Mouse (Mus musculus) cerebellum, adult 2 months (tissue): ENCODE data around the gene Gm49711. TPM values are rescaled to one million over a fixed set of nuclear protein-coding genes. Genes with fewer than 3 reads are reported as not detected.
"Not testable (repeated sequence)": the region's sequence is repeated elsewhere in the genome, so short reads cannot be mapped to it uniquely, and the experiment has no call there.

ENCODE experiments used
- DNase-seq, 2 experiments: peaks; one replicate each; pipeline ENCODE4 v3.0.0; 2021
- H3K27ac ChIP-seq: fragments of 200-500 bp; 2 replicates; pipeline ENCODE4 v1.5.1; 2012; ENCODE audit warnings: low read length, control low read depth, inconsistent platforms; ENCODE audit not compliant: insufficient read depth
- H3K27me3 ChIP-seq: fragments of 200-500 bp; 2 replicates; pipeline ENCODE4 v1.6.1; 2012; ENCODE audit warnings: inconsistent platforms, mild to moderate bottlenecking, low read length, moderate library complexity; ENCODE audit not compliant: control insufficient read depth, insufficient read depth
- H3K4me1 ChIP-seq: fragments of 200-500 bp; 2 replicates; pipeline ENCODE4 v1.6.1; 2011; ENCODE audit warnings: low read length; ENCODE audit not compliant: control insufficient read depth, insufficient read depth
- H3K4me3 ChIP-seq: fragments of 200-500 bp; replicated peaks from 2 replicates; pipeline ENCODE3; 2011; ENCODE audit warnings: mild to moderate bottlenecking, low read depth, low read length, control low read depth; ENCODE audit not compliant: insufficient read depth
- CTCF ChIP-seq: fragments of 200-500 bp; IDR thresholded peaks from 2 replicates; pipeline ENCODE4 v1.5.1; 2011; ENCODE audit warnings: low read depth, mild to moderate bottlenecking, control low read depth, low read length, moderate library complexity, borderline replicate concordance; ENCODE audit not compliant: insufficient read depth
- POLR2A ChIP-seq: fragments of 200-500 bp; IDR thresholded peaks from 2 replicates; pipeline ENCODE4 v1.6.1; 2011; ENCODE audit warnings: low read length, control low read depth, borderline replicate concordance; ENCODE audit not compliant: insufficient read depth
- WGBS: fragments of 180-500 bp; shearing (Covaris S2); methylation state at CpG from one replicate; pipeline ENCODE4 v1.1.7; 2018; 5-methylcytosine and 5-hydroxymethylcytosine counted together
- polyA plus RNA-seq: library from polyadenylated mRNA; depleted of rRNA; stranded (reverse); fragments of >200 nt; gene quantifications from 2 replicates; pipeline ENCODE4 v1.2.3, GENCODE M21; 2012

Gene Gm49711
- polyA plus RNA-seq, 1 experiment: 0.38 TPM

GRCm38 (mm10) chr16:92179306-92179705 lies 121.2 kb downstream of the Gm49711 start:
- Histone ChIP-seq H3K4me1 (peaks cover 4% of the 10 kb centered on the region; the same call in 1 of the 2 replicates), H3K4me3 (no peak overlapping the region), H3K27ac (no peak overlapping the region), H3K27me3 (no peaks in the 10 kb centered on the region)
- no peak for TF ChIP-seq CTCF
- no peak for TF ChIP-seq POLR2A
- no peak for DNase-seq
- WGBS: 78% methylated on average over 8 of the region's 8 CpGs

DNA sequence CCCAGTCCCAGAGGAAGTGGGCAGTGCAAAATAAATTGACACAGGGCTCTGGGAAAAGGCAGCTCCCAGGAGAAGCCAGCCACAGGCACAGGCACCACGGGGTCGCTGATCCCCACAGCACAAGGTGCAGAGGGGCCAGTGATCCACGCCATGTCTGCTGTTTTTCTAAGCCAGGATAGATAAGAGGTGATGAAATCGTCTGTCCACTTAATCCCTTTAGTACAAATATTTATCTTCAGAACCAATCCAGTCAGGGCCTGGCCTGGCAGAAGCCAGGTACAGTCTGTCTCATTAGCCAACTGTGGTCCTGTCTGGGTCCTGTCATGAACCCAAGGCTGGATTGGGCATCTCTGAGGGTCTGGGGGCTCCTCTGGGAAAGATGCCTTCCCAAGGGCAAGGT lies 125.4 kb downstream of the Gm49711 start:
- Histone ChIP-seq H3K4me1 (no peaks in the 10 kb centered on the region), H3K27me3 (no peaks in the 10 kb centered on the region), H3K27ac (no peak overlapping the region), H3K4me3 (no peak overlapping the region)
- TF ChIP-seq CTCF (no peak), POLR2A (no peak)
- no peak for DNase-seq
- 85% methylated on average over 4 of the region's 4 CpGs for WGBS

- no peak overlapping the region for H3K27ac ChIP-seq
- H3K27me3 ChIP-seq: no peaks in the 10 kb centered on the region
- no peak for TF ChIP-seq CTCF
- no peak for TF ChIP-seq POLR2A
- no peak overlapping the region for H3K4me3 ChIP-seq
- H3K4me1 ChIP-seq: no peaks in the 10 kb centered on the region
- DNase-seq: no peak
Measured at GRCm38 (mm10) chr16:92190603-92191002, 132.5 kb downstream of the Gm49711 start.

DNA sequence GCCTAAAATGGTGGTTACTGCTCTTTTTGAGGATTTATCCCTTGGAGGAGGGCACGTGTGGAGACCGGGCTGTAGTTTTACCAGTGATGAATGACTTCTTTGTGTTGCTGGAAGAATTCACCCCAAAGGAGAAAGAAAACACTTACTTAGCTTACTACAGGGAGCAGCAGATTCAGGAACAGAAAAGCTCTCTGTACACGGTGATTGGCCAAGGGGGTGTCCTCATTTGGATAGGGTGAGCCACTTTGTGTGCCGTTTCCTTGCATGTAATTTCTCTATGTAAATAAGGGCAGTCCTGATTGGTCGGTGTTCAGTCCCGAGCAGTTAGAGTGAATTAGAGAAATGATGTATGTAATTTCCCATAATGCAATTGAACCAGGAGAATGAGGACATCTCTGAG lies 137.0 kb downstream of the Gm49711 start:
- Histone ChIP-seq H3K27me3 (no peaks in the 10 kb centered on the region), H3K4me3 (no peak overlapping the region), H3K27ac (no peak overlapping the region), H3K4me1 (0 out of 2 replicates have a peak, but pooled peaks cover 3% of the 10 kb centered on the region)
- WGBS: 88% methylated on average over 6 of the region's 6 CpGs
- TF ChIP-seq CTCF (no peak), POLR2A (no peak)
- no peak for DNase-seq

- WGBS: 17% methylated on average over 8 of the region's 8 CpGs
- Histone ChIP-seq H3K4me3 (no peak overlapping the region), H3K4me1 (0 out of 2 replicates have a peak, but pooled peaks cover 3% of the 10 kb centered on the region), H3K27me3 (no peaks in the 10 kb centered on the region), H3K27ac (no peak overlapping the region)
- no peak for DNase-seq
- TF ChIP-seq POLR2A (no peak), CTCF (no peak)
Measured at GRCm38 (mm10) chr16:92196741-92197331, 138.7 kb downstream of the Gm49711 start.

- no peaks in the 10 kb centered on the region for H3K27me3 ChIP-seq
- H3K4me3 ChIP-seq: no peak overlapping the region
- TF ChIP-seq POLR2A (no peak), CTCF (no peak)
- DNase-seq: peak in 1 of 2 experiments; percentile 44
- H3K4me1 ChIP-seq: 0 out of 2 replicates have a peak, but pooled peaks cover 3% of the 10 kb centered on the region
- WGBS: 21% methylated on average over 7 of the region's 7 CpGs
- 0 out of 2 replicates have a peak overlapping the region, but pooled peaks have one; percentile 44 for H3K27ac ChIP-seq
Measured at GRCm38 (mm10) chr16:92200615-92201014, 142.5 kb downstream of the Gm49711 start.

GRCm38 (mm10) chr16:92203599-92203998 lies 145.5 kb downstream of the Gm49711 start:
- Histone ChIP-seq H3K4me3 (no peak overlapping the region), H3K27ac (no peak overlapping the region), H3K27me3 (no peaks in the 10 kb centered on the region), H3K4me1 (no peaks in the 10 kb centered on the region)
- TF ChIP-seq CTCF (peak; percentile 48; the same call in 1 of the 2 replicates), POLR2A (no peak)
- WGBS: 56% methylated on average over 8 of the region's 8 CpGs
- DNase-seq: no peak

DNA sequence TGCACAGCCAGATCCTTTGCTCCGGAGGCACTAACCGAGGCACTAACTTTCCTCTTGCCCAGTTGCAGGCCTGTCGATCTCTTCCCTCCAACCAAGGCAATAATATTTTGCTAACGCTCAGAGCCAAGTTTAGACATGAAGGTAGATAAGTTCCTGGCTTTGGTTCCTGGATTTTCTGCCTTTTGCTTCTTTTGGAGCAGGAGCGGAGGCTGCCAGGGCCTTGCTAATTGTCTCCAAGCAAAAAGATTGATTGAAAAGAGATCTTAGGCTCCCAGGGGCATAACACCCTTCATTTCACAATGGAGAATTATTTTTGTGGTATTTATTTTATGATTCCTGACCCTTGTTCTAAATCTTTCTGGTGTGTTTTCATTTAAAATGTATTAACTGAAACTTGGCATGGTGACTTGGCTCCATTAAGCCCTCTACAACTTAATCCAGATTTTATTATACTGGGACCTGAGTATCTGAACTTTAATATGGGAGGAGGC lies 151.2 kb downstream of the Gm49711 start:
- H3K27me3 ChIP-seq: no peaks in the 10 kb centered on the region
- no peak for DNase-seq
- H3K4me3 ChIP-seq: no peak overlapping the region
- H3K27ac ChIP-seq: no peak overlapping the region
- 45% methylated on average over 5 of the region's 5 CpGs for WGBS
- no peak for TF ChIP-seq POLR2A
- no peak for TF ChIP-seq CTCF
- H3K4me1 ChIP-seq: no peaks in the 10 kb centered on the region

DNA sequence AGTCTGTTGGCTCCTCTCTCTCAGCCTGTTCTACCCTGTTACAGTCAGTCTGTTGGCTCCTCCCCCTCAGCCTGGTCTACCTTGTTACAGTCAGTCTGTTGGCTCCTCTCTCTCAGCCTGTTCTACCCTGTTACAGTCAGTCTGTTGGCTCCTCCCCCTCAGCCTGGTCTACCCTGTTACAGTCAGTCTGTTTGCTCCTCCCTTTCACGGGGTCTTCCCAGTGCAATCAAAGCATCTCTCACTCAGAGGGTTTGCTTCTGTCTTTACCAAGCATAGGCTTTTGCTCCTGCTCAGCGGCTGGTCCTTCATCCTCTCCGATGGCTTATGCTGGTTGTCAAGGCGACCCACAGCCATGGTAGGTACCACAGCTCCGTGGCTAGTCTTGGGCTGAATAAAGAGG lies 152.2 kb downstream of the Gm49711 start:
- 71% methylated on average over 5 of the region's 5 CpGs for WGBS
- not testable (repeated sequence) for H3K4me1 ChIP-seq, H3K4me3 ChIP-seq, H3K27ac ChIP-seq, H3K27me3 ChIP-seq, DNase-seq

- H3K4me1 ChIP-seq, H3K4me3 ChIP-seq, H3K27me3 ChIP-seq, DNase-seq, H3K27ac ChIP-seq: not testable (repeated sequence)
- 56% methylated on average over 1 of the region's 1 CpGs for WGBS
Measured at GRCm38 (mm10) chr16:92213911-92214310, 155.8 kb downstream of the Gm49711 start.
